Mouse (Mus musculus) CH12.LX (cell line): ENCODE measurements at regions not wholly inside any gene's neighbourhood (a gene's known extent, or its start where the extent isn't known, plus 50 kb on each side); places are given as distances from the start of the nearest gene placed in this dataset.

Experiments
- JUND ChIP-seq: conservative IDR thresholded peaks from 2 replicates; pipeline ENCODE4 v1.6.1; 2011; ENCODE audit warnings: low read depth, low read length, improper control_type of control experiment
- KAT2A ChIP-seq: IDR thresholded peaks from 2 replicates; pipeline ENCODE4 v1.6.1; 2012; ENCODE audit warnings: low read length, improper control_type of control experiment, inconsistent platforms; ENCODE audit not compliant: insufficient replicate concordance
- POLR2A ChIP-seq: IDR thresholded peaks from 2 replicates; pipeline ENCODE4 v1.6.1; 2011; ENCODE audit warnings: low read depth, mild to moderate bottlenecking, improper control_type of control experiment, low read length

- TF ChIP-seq POLR2A: no peak
- no peak for TF ChIP-seq JUND
- no peak for TF ChIP-seq KAT2A
Measured at GRCm38 (mm10) chr5:44306769-44307557, 80.5 kb upstream of the Tapt1 start.
